Mouse (Mus musculus): ENCODE measurements around the gene Dr1.
"Not testable (repeated sequence)": the region's sequence is repeated elsewhere in the genome, so short reads cannot be mapped to it uniquely, and the experiment has no call there.

The Dr1 gene

DNA sequence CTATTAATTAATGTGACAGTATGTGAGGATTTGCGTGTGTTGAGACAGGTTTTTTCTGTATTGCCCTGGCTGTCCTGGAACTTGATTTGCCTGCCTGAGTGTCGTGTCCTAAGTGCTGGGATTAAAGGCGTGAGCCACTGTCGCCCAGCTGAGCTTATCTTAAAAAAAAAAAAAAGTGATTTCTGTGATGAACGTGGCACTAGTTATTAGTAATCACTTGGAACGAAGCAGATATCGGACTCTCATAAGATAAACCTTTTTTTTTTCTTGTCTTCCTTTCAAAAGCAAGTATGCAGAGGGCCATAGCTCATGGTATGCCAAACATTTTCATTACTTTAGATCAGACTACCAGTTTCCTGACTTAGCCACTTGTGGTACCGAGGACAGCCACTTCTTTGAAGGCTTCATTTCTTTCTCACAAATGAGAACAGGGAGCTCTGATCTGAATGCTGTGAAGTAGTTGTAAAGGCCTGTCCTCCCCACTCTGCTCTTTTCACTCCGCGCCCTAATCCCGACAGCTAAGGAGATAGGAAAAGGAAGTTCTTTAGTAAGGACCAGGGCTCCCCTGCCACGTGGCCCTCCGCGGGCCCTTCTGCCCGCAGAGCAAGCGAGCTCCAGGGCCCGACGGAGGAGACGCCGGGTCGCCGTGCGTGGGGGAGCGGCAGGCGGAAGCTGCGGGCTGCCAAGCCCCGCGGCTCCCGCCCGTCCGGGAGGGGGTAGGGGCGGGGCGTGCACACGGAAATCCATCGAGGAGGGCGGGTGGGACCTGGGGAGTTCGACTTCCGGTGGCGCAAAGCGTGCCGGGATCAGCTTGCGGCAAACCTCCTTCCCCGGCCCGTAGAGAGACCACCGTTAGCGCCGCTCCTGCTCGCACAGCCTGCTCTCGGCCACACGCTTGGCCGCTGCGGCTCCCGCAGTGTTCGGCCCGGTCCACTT, at the start of gene Dr1:
Dr1 (plus strand) TSS at position 771 of the 936 bp plus-strand sequence.
- DNase-seq (ENCODE audit: low spot score in 2 of 2): peak; percentile 82 to 83

DNA sequence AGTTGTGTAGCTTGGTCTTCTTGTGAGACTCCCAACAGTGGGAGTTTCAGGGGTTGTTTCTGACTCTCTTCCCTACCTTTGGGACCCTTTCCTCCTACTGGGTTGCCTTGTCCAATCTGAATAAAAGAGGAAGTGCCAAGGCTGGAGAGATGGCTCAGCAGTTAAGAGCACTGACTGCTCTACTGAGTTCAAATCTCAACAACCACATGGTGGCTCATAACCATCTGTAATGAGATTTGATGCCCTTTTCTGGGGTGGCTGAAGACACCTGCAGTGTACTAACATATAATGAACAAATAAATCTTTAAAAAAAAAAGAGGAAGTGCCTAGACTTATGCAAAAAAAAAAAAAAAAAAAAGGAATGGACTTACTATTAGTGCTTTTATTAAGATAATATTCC, 44.6 kb upstream of the Dr1 start:
- DNase-seq (ENCODE audit: low spot score in 2 of 2): no peak

- no peak for DNase-seq (ENCODE audit: low spot score in 2 of 2)
These were observed 42.5 kb upstream of the Dr1 start for GRCm38 (mm10) chr5:108226159-108226558.

DNA sequence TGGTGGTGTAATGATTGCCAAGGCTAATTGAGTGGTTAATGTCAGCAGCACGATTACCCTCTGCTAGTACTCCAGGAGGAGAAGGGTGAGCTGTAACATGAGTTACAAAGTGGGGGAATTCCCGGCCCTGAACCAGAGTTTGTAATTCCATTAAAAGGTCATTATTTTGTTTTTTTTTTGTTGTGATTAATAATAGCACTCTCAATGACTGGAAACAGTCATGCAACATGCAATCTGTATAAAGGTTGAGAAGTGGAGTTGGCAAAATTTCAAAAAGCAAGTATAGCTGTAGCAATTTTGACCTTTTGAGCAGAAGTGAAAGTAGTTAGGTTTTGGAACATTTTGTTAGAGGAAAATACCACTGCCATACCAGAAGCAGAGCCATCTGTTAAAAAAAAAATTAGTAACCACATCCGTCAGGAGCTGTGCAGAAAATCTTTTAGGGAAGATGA, 22.4 kb upstream of the Dr1 start:
- peak in 1 of 2 experiments; percentile 23 for DNase-seq (ENCODE audit: low spot score in 2 of 2)

- no peak for DNase-seq (ENCODE audit: low spot score in 2 of 2)
These were observed 18.7 kb upstream of the Dr1 start for GRCm38 (mm10) chr5:108250033-108250432.

DNA sequence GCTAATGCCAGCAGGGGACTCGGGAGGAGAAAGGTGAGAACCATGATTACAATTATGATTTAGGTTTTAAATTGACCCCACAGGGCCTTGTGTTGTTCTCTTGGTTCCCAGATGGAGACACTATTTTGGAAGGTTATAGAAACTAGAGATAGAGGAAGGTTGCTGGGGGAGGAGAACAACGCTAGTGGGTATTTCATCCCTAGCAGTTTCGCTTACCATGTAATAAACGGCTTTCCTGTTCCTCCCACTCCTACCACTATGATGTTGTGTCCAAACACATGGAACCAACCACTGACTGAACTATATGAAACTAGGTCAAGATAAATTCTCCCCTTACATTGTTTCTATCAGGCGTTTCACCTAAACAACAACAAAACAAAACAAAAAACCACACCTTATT, 13.4 kb upstream of the Dr1 start:
- DNase-seq (ENCODE audit: low spot score in 2 of 2): no peak

GRCm38 (mm10) chr5:108262722-108263121, 6.0 kb upstream of the Dr1 start:
- DNase-seq (ENCODE audit: low spot score in 2 of 2): no peak

DNA sequence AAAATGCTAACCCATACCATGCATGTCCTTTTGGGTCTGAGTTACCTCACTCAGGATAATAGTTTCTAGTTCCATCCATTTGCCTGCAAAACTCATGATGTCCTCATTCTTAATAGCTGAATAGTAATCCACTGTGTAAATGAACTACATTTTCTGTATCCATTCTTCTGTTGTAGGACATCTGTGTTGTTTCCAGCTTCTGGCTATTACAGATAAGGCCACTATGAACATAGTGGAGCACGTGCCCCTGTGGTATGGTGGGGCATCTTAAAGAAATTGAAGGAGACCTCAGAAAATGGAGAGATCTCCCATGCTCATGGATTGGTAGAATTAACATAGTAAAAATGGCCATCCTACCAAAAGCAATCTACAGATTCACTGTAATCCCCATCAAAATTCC, 4.9 kb upstream of the Dr1 start:
- not testable (repeated sequence) for DNase-seq (ENCODE audit: low spot score in 2 of 2)

DNA sequence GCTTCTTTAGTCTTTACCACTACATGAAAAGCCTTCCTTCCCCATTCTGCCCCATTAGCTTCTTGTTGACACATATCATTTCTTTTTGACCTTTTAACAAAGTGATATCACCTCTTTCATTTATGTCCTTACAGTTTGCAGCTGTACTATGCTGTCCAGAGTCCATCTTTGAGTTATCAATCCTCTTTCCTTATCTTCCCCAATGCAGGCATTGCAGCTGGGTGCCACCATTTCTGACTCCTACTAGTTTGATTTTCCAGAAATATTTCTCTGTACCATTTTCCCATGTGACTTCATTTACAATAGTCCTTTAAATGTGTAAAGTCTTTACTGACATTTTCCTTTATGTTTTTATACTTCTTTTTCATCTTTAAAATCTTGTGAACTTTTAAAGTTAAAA, 1.7 kb upstream of the Dr1 start:
- no peak for DNase-seq (ENCODE audit: low spot score in 2 of 2)

DNA sequence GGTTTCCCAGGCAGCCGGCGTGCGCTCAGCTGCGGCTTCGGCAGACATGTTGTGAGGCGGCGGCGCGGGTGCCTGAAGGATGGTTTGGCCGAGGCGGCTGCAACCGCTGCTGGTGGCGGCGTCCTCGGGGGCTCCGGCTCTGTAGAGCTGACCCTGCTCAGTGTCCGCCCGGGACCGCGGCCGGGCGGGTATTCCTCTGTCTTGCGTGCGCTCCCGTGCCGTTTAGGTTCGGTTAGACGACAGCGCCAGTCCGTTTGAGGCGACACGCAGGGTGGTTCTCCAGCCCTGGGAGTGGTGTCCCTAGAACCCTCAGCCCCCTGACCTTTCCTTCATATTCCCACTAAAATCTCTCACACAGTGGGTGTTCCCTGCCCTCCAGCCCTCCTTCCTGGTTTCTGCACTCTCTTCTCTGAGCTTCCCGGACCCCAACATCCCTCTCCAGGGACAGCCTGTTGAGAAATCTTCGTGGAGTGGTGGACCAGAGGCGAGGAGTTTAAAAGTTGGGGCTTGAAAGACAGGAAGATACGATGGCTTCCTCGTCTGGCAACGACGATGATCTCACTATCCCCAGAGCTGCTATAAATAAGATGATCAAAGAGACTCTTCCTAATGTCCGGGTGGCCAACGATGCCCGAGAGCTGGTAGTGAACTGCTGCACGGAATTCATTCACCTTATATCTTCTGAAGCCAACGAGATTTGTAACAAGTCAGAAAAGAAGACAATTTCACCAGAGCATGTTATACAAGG, 540 bp downstream of the Dr1 start:
- DNase-seq (ENCODE audit: low spot score in 2 of 2): peak in 1 of 2 experiments; percentile 6

DNA sequence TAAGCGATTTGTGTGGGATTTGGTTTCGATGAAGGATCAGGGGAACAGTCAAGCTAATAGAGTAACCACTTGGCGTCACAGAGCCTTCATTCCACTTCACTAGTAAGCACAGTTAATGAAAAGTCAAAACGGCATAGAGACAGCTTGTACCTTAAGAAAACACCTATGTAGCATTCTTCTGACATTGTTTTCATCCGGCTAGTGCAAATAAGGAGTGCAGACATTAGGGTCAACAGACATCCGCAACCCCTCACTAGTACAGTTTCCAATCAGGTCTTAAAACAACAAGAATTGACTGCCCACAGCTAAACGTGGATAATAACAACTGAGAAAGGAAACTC, 1.1 kb downstream of the Dr1 start:
- no peak for DNase-seq (ENCODE audit: low spot score in 2 of 2)

- DNase-seq (ENCODE audit: low spot score in 2 of 2): no peak
These were observed 1.7 kb downstream of the Dr1 start for GRCm38 (mm10) chr5:108270415-108270814.

DNA sequence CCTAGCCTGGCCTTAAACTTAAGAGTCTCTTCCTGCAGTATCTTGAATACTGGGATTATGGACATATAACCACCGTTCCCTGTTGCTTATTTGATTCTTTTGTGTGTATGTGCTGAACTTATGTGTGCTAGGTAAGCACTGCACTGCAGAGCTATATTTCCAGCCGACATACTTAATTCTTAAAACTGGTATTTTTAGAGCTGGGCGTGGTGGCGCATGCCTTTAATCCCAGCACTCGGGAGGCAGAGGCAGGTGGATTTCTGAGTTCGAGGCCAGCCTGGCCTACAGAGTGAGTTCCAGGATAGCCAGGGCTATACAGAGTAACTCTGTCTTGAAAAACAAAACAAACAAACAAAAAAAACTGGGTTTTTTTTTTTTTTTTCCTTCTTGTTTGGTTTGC, 2.6 kb downstream of the Dr1 start:
- not testable (repeated sequence) for DNase-seq (ENCODE audit: low spot score in 2 of 2)

- DNase-seq (ENCODE audit: low spot score in 2 of 2): no peak
These were observed 18.3 kb downstream of the Dr1 start for GRCm38 (mm10) chr5:108286957-108287356.

DNA sequence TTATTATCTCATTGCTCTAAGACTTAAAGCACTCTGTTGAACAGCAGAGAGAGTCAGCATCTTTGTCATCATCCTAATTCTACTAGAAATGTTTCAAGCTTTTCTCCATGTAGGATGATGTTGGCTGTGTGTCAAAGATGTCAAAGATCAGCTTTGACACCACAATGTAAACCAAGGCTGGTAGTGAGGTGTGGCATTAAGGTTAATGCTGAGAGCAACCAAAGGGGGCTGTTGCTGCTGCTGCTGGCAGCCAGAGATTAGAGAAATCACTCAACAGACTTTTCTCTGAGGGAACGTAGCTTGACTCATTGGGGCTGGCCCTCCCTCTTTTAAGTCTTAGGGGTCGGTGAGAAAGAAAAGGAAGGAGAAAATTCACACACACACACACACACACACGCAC, 32.9 kb downstream of the Dr1 start:
- DNase-seq (ENCODE audit: low spot score in 2 of 2): no peak

DNA sequence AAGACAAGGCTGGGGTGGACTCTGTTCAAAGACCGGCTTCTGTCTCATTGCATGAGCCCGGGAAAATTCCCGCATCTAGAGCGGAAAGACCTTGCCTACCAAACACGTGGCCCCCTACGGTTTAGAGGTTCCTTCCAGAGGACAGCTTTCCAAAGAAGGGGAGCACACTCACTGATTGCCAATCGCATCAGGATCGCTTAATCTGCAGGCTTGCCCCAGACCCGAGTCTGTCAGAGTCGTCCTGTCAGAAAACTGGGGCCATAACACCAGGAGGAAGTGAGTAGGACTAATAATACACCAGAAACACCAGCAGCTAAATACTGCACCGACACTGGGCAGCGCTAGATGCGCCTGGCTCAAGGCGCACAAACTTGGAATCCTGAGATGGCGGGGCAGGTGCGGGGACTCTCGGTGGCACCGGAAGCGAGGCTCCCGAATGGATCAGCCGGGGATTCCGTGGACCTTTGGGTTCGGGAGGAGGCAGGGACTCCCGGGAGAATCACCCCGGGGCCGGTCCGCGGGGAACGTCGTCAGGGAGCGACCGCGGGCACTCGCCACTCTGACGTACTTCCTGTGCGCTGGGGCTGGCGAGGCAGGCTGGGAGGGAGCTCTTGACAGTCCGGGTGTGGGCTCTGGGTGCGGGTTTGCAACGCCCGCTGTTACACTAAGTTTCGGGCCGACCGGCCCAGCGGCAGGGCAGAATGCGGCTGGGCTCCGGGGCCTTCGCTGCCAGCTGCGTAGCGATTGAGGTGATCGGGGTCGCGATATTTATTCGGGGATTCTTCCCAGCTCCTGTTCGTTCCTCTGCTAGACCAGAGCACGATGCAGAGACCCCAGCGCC, 43.7 kb downstream of the Dr1 start, which contains the start of gene Pigg:
Pigg (plus strand) TSS at position 386 of the 841 bp plus-strand sequence.
- DNase-seq (ENCODE audit: low spot score in 2 of 2): peak; percentile 92 to 95

GRCm38 (mm10) chr5:108313065-108313860, 44.6 kb downstream of the Dr1 start:
- no peak for DNase-seq (ENCODE audit: low spot score in 2 of 2)

Measured in heart, adult 9 months (tissue).